Mouse (Mus musculus) liver, postnatal 0 days (tissue): Measurements from ENCODE around the gene Usp29. TPM values are rescaled to one million over a fixed set of nuclear protein-coding genes. Genes with fewer than 3 reads are reported as not detected.

Source experiments
- ATAC-seq: fragments of 200-750 bp; cut with Nextera tagmentation; 2 replicates; pipeline ENCODE4 v1.8.0; 2017; ENCODE audit warnings: mild to moderate bottlenecking, moderate library complexity
- DNase-seq: peaks from one replicate; pipeline ENCODE4 v3.0.0-alpha.2; 2016
- H3K27ac ChIP-seq: fragments of 300-500 bp; sonication (generic); 2 replicates; pipeline ENCODE4 v1.5.1; 2014; ENCODE audit warnings: antibody characterized with exemption, moderate library complexity, mild to moderate bottlenecking, low read depth
- H3K27me3 ChIP-seq: fragments of 300-500 bp; sonication (generic); 2 replicates; pipeline ENCODE4 v1.6.1; 2014; ENCODE audit warnings: low read length, control low read depth, mixed read lengths; ENCODE audit not compliant: insufficient read depth
- H3K36me3 ChIP-seq: fragments of 300-500 bp; sonication (generic); replicated peaks from 2 replicates; pipeline ENCODE4 v1.6.1; 2014; ENCODE audit warnings: mild to moderate bottlenecking, control low read depth, low read length, moderate library complexity, mixed read lengths; ENCODE audit not compliant: insufficient read depth
- H3K4me1 ChIP-seq: fragments of 300-500 bp; sonication (generic); 2 replicates; pipeline ENCODE4 v1.6.1; 2014; ENCODE audit warnings: antibody characterized with exemption, mild to moderate bottlenecking, control low read depth; ENCODE audit not compliant: insufficient read depth
- H3K4me2 ChIP-seq: fragments of 300-500 bp; sonication (generic); 2 replicates; pipeline ENCODE4 v1.6.1; 2014; ENCODE audit warnings: low read depth, mild to moderate bottlenecking, low read length, moderate library complexity, mixed read lengths
- H3K4me3 ChIP-seq: fragments of 300-500 bp; sonication (generic); 2 replicates; pipeline ENCODE4 v1.5.1; 2014; ENCODE audit warnings: low read depth, low read length
- H3K9ac ChIP-seq: fragments of 300-500 bp; sonication (generic); replicated peaks from 2 replicates; pipeline ENCODE4 v1.6.1; 2014; ENCODE audit warnings: mild to moderate bottlenecking, moderate library complexity
- H3K9me3 ChIP-seq: fragments of 300-500 bp; sonication (generic); 2 replicates; pipeline ENCODE4 v1.6.1; 2016; ENCODE audit warnings: mild to moderate bottlenecking, control low read depth, low read length, mixed read lengths
- CTCF ChIP-seq: sonication (generic); IDR thresholded peaks from 2 replicates; pipeline ENCODE4 v1.5.1; 2016; ENCODE audit warnings: antibody characterized with exemption, low read depth
- EP300 ChIP-seq: IDR thresholded peaks from 2 replicates; pipeline ENCODE4 v1.6.1; 2016; ENCODE audit warnings: antibody characterized with exemption, low read depth, mild to moderate bottlenecking
- WGBS: fragments of 180-500 bp; shearing (Covaris S2); extraction: QIAGEN DNeasy Blood & Tissue Kit; methylation state at CpG from one replicate; pipeline ENCODE4 v1.1.7; 2014; ENCODE audit not compliant: insufficient replicate concordance; 5-methylcytosine and 5-hydroxymethylcytosine counted together
- polyA plus RNA-seq: library from polyadenylated mRNA; unstranded; fragments of >200 nt; fragmentation: Nextera tagmentation; extraction: Ambion mirVana; gene quantifications from 2 replicates; pipeline ENCODE4 v1.2.1, GENCODE M21; 2015

The Usp29 gene
- polyA plus RNA-seq, 1 experiment from 2014 or later = 1.5 TPM

- no peaks in the 10 kb centered on the region for H3K27me3 ChIP-seq
- DNase-seq (no peak), ATAC-seq (no peak)
- H3K27ac ChIP-seq = no peak overlapping the region
- H3K4me1 ChIP-seq = peaks cover 9% of the 10 kb centered on the region; the same call in 1 of the 2 replicates
- TF ChIP-seq CTCF (no peak), EP300 (no peak)
- no peak overlapping the region for H3K4me3 ChIP-seq
- H3K36me3 ChIP-seq = no peaks in the 10 kb centered on the region
- WGBS = 54% methylated on average over 9 of the region's 9 CpGs
- H3K9ac ChIP-seq = no peak overlapping the region
- H3K4me2 ChIP-seq = no peak overlapping the region
- H3K9me3 ChIP-seq = no peaks in the 10 kb centered on the region
These were observed 68.9 kb downstream of the Usp29 start for GRCm38 (mm10) chr7:6799105-6799805.

GRCm38 (mm10) chr7:6800586-6801441 lies 70.4 kb downstream of the Usp29 start:
- Histone ChIP-seq H3K36me3 (no peaks in the 10 kb centered on the region), H3K27me3 (no peaks in the 10 kb centered on the region), H3K4me1 (peaks cover 9% of the 10 kb centered on the region; the same call in 1 of the 2 replicates), H3K9me3 (no peaks in the 10 kb centered on the region), H3K9ac (no peak overlapping the region), H3K27ac (no peak overlapping the region), H3K4me2 (no peak overlapping the region), H3K4me3 (no peak overlapping the region)
- TF ChIP-seq EP300 = no peak
- no peak for TF ChIP-seq CTCF
- ATAC-seq = no peak
- DNase-seq = no peak
- 66% methylated on average over 12 of the region's 12 CpGs for WGBS

GRCm38 (mm10) chr7:6801642-6802041 lies 71.3 kb downstream of the Usp29 start:
- ATAC-seq (no peak), DNase-seq (no peak)
- Histone ChIP-seq H3K36me3 (no peaks in the 10 kb centered on the region), H3K27me3 (no peaks in the 10 kb centered on the region), H3K4me3 (no peak overlapping the region), H3K27ac (no peak overlapping the region; the same call in 1 of the 2 replicates), H3K9ac (no peak overlapping the region), H3K4me2 (no peak overlapping the region), H3K4me1 (peaks cover 9% of the 10 kb centered on the region; the same call in 1 of the 2 replicates), H3K9me3 (no peaks in the 10 kb centered on the region)
- WGBS = 60% methylated on average over 6 of the region's 6 CpGs
- no peak for TF ChIP-seq CTCF
- no peak for TF ChIP-seq EP300

GRCm38 (mm10) chr7:6810556-6810955 lies 80.2 kb downstream of the Usp29 start:
- DNase-seq (no peak), ATAC-seq (no peak)
- no peaks in the 10 kb centered on the region for H3K27me3 ChIP-seq
- H3K4me2 ChIP-seq = no peak overlapping the region
- H3K4me3 ChIP-seq = no peak overlapping the region
- no peak overlapping the region for H3K9ac ChIP-seq
- WGBS = 60% methylated on average over 3 of the region's 3 CpGs
- no peaks in the 10 kb centered on the region for H3K9me3 ChIP-seq
- H3K4me1 ChIP-seq = no peaks in the 10 kb centered on the region
- no peak for TF ChIP-seq EP300
- TF ChIP-seq CTCF = no peak
- no peaks in the 10 kb centered on the region for H3K36me3 ChIP-seq
- no peak overlapping the region for H3K27ac ChIP-seq

- TF ChIP-seq CTCF = no peak
- no peak for TF ChIP-seq EP300
- Histone ChIP-seq H3K4me3 (no peak overlapping the region), H3K9me3 (no peaks in the 10 kb centered on the region), H3K27me3 (no peaks in the 10 kb centered on the region), H3K27ac (no peak overlapping the region), H3K4me1 (no peaks in the 10 kb centered on the region), H3K36me3 (no peaks in the 10 kb centered on the region), H3K9ac (no peak overlapping the region), H3K4me2 (no peak overlapping the region)
- WGBS = 72% methylated on average over 8 of the region's 8 CpGs
- no peak for ATAC-seq
- no peak for DNase-seq
These were observed 84.6 kb downstream of the Usp29 start for GRCm38 (mm10) chr7:6814971-6815370.

- WGBS = 77% methylated on average over 5 of the region's 5 CpGs
These were observed 86.5 kb downstream of the Usp29 start for GRCm38 (mm10) chr7:6816706-6817376.

More at GRCm38 (mm10) chr7:6816706-6817376, 86.5 kb downstream of the Usp29 start:
- Histone ChIP-seq H3K4me2 (no peak overlapping the region), H3K9me3 (no peaks in the 10 kb centered on the region), H3K4me3 (no peak overlapping the region), H3K9ac (no peak overlapping the region), H3K27me3 (no peaks in the 10 kb centered on the region), H3K36me3 (no peaks in the 10 kb centered on the region), H3K27ac (no peak overlapping the region), H3K4me1 (no peaks in the 10 kb centered on the region)
- DNase-seq (no peak), ATAC-seq (no peak)
- no peak for TF ChIP-seq CTCF
- TF ChIP-seq EP300 = no peak
